Mouse (Mus musculus): ENCODE measurements around the gene March4.

DNA sequence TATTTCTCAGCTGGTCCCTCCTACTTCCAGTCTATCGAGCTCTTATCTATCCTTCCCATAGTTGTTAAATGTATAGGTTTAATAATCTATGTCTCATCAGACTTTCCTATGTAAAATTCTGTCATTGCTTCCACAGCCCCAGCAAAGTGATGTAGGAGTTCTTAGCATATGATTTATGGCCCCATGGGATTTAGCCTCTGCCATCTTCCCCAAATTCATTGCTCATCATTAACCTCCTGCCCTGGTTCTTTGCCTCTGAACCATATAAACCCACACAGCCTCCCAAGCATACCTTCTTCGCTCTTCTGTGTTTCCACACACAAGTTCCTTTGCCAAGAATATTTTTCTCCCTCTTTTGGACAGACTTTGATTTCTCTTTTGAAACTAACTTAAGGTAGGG lies 94.0 kb downstream of the March4 start:
- no peak for TF ChIP-seq POLR2A (IDR thresholded peaks at IDR 0.05; ENCODE audit: borderline replicate concordance, low read depth, low read length)
- TF ChIP-seq CTCF (IDR thresholded peaks at IDR 0.05; ENCODE audit: low read depth, low read length) = no peak

Data from bone marrow macrophage, adult 2 months (primary cell).